Mouse (Mus musculus): Measurements from ENCODE around the gene Trafd1. TPM values are rescaled to one million over a fixed set of nuclear protein-coding genes. Genes with fewer than 3 reads are reported as not detected.
A peak's percentile ranks its signal among the peaks of the same experiment; 100 is the strongest.
"Not testable (repeated sequence)": the region's sequence is repeated elsewhere in the genome, so short reads cannot be mapped to it uniquely, and the experiment has no call there.

Trafd1 gene
- polyA plus RNA-seq, 1 experiment from 2014 or later, result 67.7 TPM

DNA sequence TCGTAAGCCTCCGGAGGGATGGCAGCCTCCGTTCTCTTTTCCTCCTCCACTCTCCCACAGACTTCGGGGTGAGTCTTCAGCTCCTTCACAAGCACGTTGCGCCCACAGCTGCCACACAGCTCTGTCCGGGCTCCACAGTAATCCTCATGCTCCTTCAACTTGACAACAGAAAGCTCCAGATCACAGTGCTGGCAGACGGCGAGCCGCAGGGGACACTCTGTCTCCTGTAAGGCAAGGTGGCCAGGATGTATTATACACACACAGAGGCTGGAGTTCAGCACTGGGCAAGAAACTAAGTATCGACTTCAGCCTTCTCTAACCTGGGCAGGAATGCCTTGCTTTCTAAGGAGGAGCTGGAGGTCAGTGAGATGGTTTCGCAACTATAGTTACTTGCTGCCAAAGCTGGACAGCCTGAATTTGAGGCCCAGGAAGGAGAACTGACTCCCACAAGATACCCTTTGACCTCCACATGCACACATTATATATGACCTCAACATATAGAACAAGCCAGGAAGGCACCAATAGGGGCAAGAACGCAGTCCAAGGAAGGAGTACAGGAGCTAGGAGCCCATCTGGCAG is 6.7 kb downstream of the Trafd1 start:
- Histone ChIP-seq H3K27ac (no peak overlapping the region), H3K4me3 (no peak overlapping the region), H3K36me3 (peaks cover 92% of the 10 kb centered on the region), H3K27me3 (ENCODE audit: low read depth, poor library complexity, severe bottlenecking) (no peaks in the 10 kb centered on the region), H3K4me1 (0 out of 2 replicates have a peak, but pooled peaks cover 3% of the 10 kb centered on the region), H3K9me3 (replicated peaks) (no peaks in the 10 kb centered on the region)
- DNase-seq (ENCODE audit: low spot score), result no peak
- WGBS, result 94% methylated on average over 13 of the region's 13 CpGs

DNA sequence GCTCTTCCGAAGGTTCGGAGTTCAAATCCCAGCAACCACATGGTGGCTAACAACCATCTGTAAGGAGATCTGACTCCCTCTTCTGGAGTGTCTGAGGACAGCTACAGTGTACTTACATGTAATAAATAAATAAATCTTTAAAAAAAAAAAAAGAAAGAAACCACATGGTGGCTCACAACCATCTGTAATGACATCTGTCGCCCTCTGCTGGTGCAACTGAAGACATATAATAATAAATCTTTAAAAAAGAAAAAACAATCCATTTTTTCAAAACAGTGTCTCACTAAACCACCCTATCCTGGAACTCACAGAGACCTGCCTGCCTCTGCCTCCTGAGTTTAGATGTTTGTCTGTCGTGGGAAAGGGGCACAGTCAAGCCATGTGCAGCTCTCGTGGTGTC is 8.5 kb downstream of the Trafd1 start:
- DNase-seq (ENCODE audit: low spot score); H3K4me3 ChIP-seq; H3K27ac ChIP-seq; H3K4me1 ChIP-seq; H3K9me3 ChIP-seq (replicated peaks); H3K27me3 ChIP-seq (ENCODE audit: low read depth, poor library complexity, severe bottlenecking): not testable (repeated sequence)
- H3K36me3 ChIP-seq, result peaks cover 96% of the 10 kb centered on the region
- WGBS, result 84% methylated on average over 5 of the region's 5 CpGs

DNA sequence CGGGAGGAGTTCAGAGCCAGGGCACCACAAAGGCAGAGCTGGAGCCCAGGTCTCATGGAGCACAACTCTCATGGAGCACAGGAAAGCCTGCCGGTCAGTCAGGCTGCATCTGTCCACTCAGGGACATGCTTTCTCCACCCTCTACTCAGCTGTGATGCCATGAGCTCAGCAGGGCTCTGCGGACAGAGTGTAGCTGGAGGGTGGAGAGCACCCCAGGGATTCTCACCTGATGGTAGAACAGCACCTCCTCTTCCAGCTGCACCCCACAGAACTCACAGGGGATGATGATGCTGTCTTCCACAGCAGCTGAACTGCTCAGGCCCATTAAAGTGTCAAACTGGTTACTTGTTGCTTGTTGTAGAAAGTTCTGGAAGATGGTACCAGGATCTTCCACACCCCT is 10.6 kb downstream of the Trafd1 start:
- H3K36me3 ChIP-seq, result peaks cover 88% of the 10 kb centered on the region
- H3K9me3 ChIP-seq (replicated peaks), result no peaks in the 10 kb centered on the region
- no peaks in the 10 kb centered on the region for H3K27me3 ChIP-seq (ENCODE audit: low read depth, poor library complexity, severe bottlenecking)
- DNase-seq (ENCODE audit: low spot score), result no peak
- 84% methylated on average over 3 of the region's 3 CpGs for WGBS
- H3K4me3 ChIP-seq, result no peak overlapping the region
- H3K27ac ChIP-seq, result no peak overlapping the region
- no peaks in the 10 kb centered on the region for H3K4me1 ChIP-seq

DNA sequence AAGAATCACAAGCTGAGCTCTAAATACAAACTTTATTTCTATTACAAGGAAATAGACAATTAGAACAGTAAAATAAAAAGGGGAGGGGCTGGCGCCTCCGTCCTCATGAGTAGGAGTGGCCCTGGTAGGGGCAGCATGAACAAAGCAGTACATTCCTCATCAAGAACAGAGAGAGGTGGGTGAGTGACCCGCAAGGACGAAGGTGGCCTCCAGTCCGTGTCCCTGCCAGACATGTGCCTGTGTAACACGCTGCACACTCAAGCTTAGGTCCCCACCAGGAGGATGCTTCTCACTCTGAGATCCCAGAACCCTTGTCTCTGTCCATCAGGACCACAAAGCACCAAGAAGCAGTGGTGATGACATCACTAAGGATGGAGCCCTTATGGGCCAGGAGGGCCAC is 13.7 kb downstream of the Trafd1 start:
- H3K4me1 ChIP-seq, result no peaks in the 10 kb centered on the region
- 91% methylated on average over 6 of the region's 6 CpGs for WGBS
- no peaks in the 10 kb centered on the region for H3K27me3 ChIP-seq (ENCODE audit: low read depth, poor library complexity, severe bottlenecking)
- H3K9me3 ChIP-seq (replicated peaks), result no peaks in the 10 kb centered on the region
- H3K27ac ChIP-seq, result no peak overlapping the region
- H3K36me3 ChIP-seq, result peaks cover 85% of the 10 kb centered on the region
- no peak for DNase-seq (ENCODE audit: low spot score)
- no peak overlapping the region for H3K4me3 ChIP-seq

DNA sequence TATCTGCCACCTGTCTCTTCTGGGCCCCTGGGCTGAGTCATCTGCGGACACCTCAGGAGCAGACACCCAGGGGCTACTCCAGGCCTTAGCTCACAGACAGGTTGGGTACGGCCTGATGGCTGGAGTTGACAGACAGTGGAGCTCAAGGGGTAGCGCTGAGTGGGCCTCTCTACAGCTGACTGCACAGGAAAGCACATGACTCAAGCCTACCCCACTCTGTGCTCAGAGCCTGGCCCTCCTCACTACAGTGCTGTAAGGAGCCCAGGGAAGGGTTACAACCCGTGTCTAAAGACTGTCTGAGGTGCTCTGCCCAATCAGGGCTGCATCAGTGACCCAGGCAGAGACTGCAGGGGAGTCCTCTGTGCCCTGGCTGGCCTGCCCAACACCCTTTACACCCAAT is 18.2 kb downstream of the Trafd1 start:
- Histone ChIP-seq H3K9me3 (replicated peaks) (no peaks in the 10 kb centered on the region), H3K4me1 (no peaks in the 10 kb centered on the region), H3K36me3 (peaks cover 88% of the 10 kb centered on the region), H3K4me3 (no peak overlapping the region), H3K27ac (no peak overlapping the region), H3K27me3 (ENCODE audit: low read depth, poor library complexity, severe bottlenecking) (no peaks in the 10 kb centered on the region)
- no peak for DNase-seq (ENCODE audit: low spot score)
- WGBS, result 92% methylated on average over 4 of the region's 4 CpGs

DNA sequence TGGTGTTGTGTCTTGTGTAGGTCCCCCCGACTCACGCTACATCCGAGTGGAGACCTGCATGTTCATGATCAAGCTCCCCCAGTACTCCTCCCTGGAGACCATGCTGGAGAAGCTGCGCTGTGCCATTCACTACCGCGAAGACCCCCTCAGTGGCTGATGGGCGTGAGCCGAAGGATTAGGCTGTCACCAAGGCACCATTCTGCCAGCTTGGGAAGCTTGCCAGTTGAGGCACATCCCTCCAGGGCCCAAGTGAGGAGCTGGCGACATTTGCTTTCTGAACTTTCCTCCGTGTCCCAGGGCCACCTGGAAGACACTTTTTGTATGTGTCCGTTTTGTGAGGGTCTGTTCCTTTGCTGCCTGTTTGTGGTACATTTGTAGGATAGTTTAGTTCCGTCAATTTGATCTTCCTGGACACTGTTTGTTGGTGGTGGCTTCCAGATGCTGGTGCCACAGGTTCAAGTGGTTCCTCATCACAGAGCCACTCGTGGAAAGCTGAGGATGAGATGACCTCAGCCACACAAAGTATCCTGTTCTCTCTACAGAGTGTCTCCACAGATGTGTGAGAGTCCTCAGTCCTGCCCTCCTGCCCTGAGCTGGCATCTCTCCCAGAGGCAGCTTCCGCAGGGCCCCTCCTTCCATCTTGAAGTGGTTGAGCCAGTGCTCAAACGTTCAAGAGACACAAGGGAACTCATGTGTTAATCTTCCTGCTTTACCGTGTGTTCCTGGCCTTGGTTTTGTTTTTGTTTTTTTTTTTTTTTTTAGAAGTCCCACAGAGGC is 18.8 kb downstream of the Trafd1 start:
- 92% methylated on average over 16 of the region's 16 CpGs for WGBS
- H3K4me3 ChIP-seq, result no peak overlapping the region
- no peak for DNase-seq (ENCODE audit: low spot score)
- H3K36me3 ChIP-seq, result peaks cover 88% of the 10 kb centered on the region
- no peaks in the 10 kb centered on the region for H3K4me1 ChIP-seq
- H3K27ac ChIP-seq, result no peak overlapping the region
- no peaks in the 10 kb centered on the region for H3K27me3 ChIP-seq (ENCODE audit: low read depth, poor library complexity, severe bottlenecking)
- no peaks in the 10 kb centered on the region for H3K9me3 ChIP-seq (replicated peaks)

DNA sequence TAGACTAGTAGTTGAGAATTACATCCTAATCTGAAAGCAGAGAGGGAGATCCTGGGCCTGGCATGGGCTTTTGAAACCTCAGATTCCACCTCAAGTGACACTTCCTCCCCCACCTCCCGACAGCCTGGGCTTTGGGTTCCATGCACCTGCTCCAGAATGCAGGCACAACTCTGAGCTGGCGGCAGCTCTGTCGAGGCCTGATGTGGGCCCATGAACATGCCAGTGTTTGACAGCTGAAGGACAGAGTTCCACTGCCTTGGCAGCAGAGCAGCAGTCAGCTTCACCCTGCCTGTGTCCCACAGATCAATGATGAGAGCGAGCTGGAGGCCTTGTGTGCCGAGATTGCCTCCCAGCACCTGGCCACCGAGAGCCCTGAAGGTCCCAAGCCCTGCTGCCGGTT is 22.0 kb downstream of the Trafd1 start:
- Histone ChIP-seq H3K4me3 (no peak overlapping the region), H3K27ac (no peak overlapping the region), H3K27me3 (ENCODE audit: low read depth, poor library complexity, severe bottlenecking) (no peaks in the 10 kb centered on the region), H3K4me1 (0 out of 2 replicates have a peak, but pooled peaks cover 2% of the 10 kb centered on the region), H3K9me3 (replicated peaks) (no peaks in the 10 kb centered on the region), H3K36me3 (peaks cover 99% of the 10 kb centered on the region)
- no peak for DNase-seq (ENCODE audit: low spot score)
- WGBS, result 87% methylated on average over 7 of the region's 7 CpGs

DNA sequence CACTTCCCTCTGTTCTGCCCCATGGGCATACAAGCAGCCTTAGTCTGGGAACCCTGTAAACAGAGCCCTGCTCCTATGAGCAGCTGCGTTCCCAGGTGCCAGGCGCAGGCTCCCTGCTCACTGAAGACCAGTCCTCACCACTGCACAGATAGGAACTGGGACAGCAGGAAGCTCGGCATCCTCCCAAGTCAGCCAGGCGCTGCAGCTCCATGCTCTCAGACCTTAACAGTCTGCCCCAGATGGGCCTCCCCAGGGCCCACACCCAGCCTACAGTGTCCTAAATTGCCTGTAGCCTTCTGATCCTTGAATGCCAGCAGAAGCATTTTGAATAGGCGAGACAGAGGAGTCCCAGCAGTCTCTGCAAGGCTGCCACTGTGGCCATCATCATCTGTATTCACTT is 23.7 kb downstream of the Trafd1 start:
- no peak for DNase-seq (ENCODE audit: low spot score)
- 85% methylated on average over 5 of the region's 5 CpGs for WGBS
- H3K27ac ChIP-seq, result no peak overlapping the region
- H3K4me1 ChIP-seq, result 0 out of 2 replicates have a peak, but pooled peaks cover 2% of the 10 kb centered on the region
- peaks cover 100% of the 10 kb centered on the region for H3K36me3 ChIP-seq
- no peaks in the 10 kb centered on the region for H3K27me3 ChIP-seq (ENCODE audit: low read depth, poor library complexity, severe bottlenecking)
- no peaks in the 10 kb centered on the region for H3K9me3 ChIP-seq (replicated peaks)
- no peak overlapping the region for H3K4me3 ChIP-seq

DNA sequence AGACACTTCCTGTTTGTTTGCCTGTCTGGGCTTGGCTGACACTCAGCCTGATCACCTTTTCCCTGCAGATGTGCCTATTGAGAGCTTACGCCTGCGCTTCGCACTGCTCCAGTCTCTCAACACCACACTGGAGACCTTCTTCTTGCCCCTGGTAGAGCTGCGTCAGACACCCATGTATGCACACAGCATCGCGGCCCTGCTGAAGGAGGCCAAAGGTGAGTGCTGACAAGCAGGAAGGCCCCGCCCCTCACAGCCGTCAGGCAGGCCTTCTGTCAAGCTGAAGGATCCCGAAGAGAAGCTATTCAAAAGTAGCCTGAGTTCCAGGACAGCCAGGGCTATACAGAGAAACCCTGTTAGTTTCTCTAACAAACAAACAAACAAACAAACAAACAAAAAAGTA is 26.2 kb downstream of the Trafd1 start:
- DNase-seq (ENCODE audit: low spot score), result no peak
- no peaks in the 10 kb centered on the region for H3K9me3 ChIP-seq (replicated peaks)
- 76% methylated on average over 9 of the region's 9 CpGs for WGBS
- no peak overlapping the region for H3K27ac ChIP-seq
- H3K4me3 ChIP-seq, result no peak overlapping the region
- H3K4me1 ChIP-seq, result 0 out of 2 replicates have a peak, but pooled peaks cover 2% of the 10 kb centered on the region
- peaks cover 99% of the 10 kb centered on the region for H3K36me3 ChIP-seq
- H3K27me3 ChIP-seq (ENCODE audit: low read depth, poor library complexity, severe bottlenecking), result no peaks in the 10 kb centered on the region

DNA sequence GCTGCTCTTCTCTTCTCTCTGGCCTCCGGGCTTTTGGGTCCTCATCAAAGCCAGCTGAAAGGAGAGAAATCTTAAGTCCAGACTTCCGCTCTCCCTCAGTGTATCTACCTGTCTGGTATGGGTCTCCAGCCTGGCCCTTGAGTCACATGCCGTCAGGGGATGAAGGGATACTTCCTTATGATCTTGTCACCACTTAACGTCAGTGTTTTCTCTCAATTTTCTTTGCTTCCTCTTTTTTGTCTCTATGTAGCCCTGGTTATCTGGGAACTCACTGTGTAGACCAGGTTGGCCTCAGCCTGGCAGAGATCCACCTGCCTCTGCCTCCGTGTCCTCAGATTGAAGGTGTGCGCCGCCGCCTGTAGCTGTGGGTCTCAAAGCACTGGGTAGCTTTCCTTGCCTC is 41.4 kb downstream of the Trafd1 start:
- no peaks in the 10 kb centered on the region for H3K9me3 ChIP-seq (replicated peaks)
- peaks cover 26% of the 10 kb centered on the region for H3K4me1 ChIP-seq
- no peak overlapping the region for H3K4me3 ChIP-seq
- no peaks in the 10 kb centered on the region for H3K27me3 ChIP-seq (ENCODE audit: low read depth, poor library complexity, severe bottlenecking)
- peaks cover 84% of the 10 kb centered on the region for H3K36me3 ChIP-seq
- no peak for DNase-seq (ENCODE audit: low spot score)
- no peak overlapping the region for H3K27ac ChIP-seq
- WGBS, result 93% methylated on average over 8 of the region's 8 CpGs

DNA sequence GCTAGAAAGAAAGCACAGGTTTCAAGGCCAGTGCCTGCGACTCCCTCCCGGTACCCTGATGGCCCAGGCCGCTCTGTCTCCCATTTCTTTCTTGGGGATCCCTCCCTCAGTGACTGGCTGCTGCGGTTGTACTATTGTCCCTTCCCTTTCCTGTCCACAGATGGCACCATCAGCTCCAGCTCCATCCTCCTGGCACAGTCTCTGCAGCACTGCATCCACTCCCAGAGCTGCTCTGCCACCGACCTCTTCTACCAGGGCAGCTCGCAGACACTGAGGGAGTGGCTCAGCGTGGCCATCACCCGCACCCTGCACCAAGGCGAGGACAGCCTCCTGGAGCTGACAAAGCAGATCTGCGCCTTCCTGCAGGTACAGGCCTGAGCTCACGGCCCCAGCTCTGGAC is 42.9 kb downstream of the Trafd1 start:
- Histone ChIP-seq H3K36me3 (peaks cover 83% of the 10 kb centered on the region), H3K27ac (0 out of 2 replicates have a peak overlapping the region, but pooled peaks have one; percentile 1), H3K9me3 (replicated peaks) (no peaks in the 10 kb centered on the region), H3K4me1 (peaks cover 26% of the 10 kb centered on the region), H3K27me3 (ENCODE audit: low read depth, poor library complexity, severe bottlenecking) (no peaks in the 10 kb centered on the region), H3K4me3 (no peak overlapping the region)
- WGBS, result 93% methylated on average over 11 of the region's 11 CpGs
- DNase-seq (ENCODE audit: low spot score), result no peak

DNA sequence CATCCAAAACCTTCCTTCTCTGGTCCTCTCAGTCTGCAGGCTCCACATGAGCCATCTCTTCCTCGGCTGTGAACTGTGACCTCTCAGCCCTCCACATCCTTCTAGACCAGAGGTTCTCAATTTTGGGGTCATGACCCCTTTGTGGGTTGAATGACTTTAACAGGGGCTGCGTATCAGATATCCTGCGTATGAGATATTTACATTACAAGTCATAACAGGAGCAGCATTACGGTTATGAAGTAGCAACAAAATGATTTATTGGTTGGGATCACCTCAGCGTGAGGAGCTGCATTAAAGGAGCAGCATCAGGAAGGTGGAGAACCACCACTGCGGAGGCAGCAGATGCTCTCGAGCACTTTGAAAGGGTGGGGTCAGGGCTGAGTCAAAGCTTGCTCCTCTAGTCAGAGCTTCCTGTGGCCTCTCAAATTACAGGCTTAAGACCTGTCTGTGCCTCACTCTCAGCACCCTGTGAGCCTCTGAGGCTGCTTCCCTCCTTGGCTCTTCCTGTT is 44.4 kb downstream of the Trafd1 start:
- Histone ChIP-seq H3K4me3 (no peak overlapping the region), H3K36me3 (peaks cover 88% of the 10 kb centered on the region), H3K9me3 (replicated peaks) (no peaks in the 10 kb centered on the region), H3K27ac (peak overlapping the region; percentile 12; the same call in 1 of the 2 replicates), H3K27me3 (ENCODE audit: low read depth, poor library complexity, severe bottlenecking) (no peaks in the 10 kb centered on the region), H3K4me1 (peaks cover 26% of the 10 kb centered on the region)
- DNase-seq (ENCODE audit: low spot score), result peak; percentile 43
- 15% methylated on average over 7 of the region's 7 CpGs for WGBS

DNA sequence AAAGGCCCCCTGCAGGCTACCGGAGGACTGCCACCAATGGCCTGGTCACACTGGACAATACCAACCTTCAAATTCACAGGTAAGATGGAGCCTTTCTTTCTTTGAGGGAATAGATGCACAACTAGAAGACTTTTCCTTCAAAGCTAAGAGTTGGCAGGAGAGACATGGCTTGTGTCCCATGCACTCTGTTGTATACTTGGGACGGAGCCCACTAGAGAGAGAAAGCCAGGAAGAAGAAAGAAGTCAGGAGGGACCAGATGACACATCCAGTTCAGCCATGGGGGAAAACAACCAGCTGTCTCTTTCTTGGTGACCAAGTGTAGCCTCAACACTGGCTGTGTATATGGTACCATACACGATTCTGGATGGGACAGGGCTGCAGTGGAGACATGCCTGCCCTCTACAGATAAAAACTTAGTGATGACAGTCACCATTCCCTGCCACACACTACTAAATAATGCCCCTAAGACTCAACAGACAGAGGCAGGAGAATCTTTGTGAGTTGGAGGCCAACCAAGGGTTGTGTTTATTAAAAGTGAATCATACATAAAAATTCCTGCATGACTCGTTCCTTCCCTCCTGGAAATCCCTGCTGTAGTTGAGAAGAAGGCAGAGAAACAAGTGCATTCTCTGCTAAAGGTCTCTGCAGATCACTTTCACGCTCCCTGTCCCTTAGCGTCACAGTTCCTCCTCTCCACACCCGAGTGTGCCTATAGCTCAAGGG is 45.8 kb downstream of the Trafd1 start:
- Histone ChIP-seq H3K9me3 (replicated peaks) (no peaks in the 10 kb centered on the region), H3K4me1 (peaks cover 26% of the 10 kb centered on the region), H3K27me3 (ENCODE audit: low read depth, poor library complexity, severe bottlenecking) (no peaks in the 10 kb centered on the region), H3K36me3 (peaks cover 86% of the 10 kb centered on the region), H3K27ac (no peak overlapping the region), H3K4me3 (no peak overlapping the region)
- no peak for DNase-seq (ENCODE audit: low spot score)
- WGBS, result 90% methylated on average over 7 of the region's 7 CpGs
